Mouse (Mus musculus) urinary bladder, adult 18-20 months (tissue): ENCODE measurements around the gene Mettl17.
"Not testable (repeated sequence)": the region's sequence is repeated elsewhere in the genome, so short reads cannot be mapped to it uniquely, and the experiment has no call there.

Source experiments
- DNase-seq, 2 experiments: peaks; one replicate each; pipeline ENCODE4 v3.0.0; 2022; ENCODE audit warnings: low spot score in 2 of 2, mixed read lengths in 2 of 2

The Mettl17 gene

DNA sequence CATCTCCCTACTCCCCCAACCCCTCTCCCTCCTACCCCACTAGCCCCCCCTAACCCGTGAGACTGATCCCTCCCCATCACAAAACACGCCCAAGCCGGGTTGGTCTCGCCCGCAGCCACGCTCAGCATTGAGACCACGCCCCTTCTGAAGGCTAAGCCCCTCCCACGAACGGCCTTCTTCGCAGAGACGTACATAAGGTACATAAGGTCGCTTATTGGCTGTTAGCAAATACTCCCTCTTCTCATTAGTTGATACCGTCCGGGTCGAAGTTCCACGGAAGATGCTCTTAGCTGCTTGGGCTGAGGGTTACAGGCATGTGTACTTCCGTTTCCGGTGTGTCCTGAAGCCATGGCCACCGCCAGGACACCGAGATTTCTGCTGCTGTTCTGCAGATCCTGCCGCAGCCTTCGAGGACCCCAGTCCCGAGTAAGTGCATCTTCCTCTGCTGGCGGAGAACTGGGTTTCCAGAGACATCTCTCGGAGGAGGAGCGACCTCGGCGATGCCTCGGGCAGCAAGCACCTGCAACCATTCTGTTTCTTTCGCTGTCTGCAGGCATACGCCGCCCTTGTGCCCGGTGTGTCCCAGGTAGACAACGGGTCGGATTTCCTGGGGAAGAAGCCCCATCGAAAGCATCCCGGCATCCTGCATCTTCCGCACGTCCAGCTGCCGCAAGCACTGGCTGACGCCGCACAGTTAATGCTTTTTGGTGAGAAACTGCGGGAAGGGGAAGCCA is at the start of gene Mettl17:
Gene Mettl17, plus strand, starts transcription at position 245 of the 734 bp plus-strand sequence.
- peak; percentile 82 to 93 for DNase-seq

DNA sequence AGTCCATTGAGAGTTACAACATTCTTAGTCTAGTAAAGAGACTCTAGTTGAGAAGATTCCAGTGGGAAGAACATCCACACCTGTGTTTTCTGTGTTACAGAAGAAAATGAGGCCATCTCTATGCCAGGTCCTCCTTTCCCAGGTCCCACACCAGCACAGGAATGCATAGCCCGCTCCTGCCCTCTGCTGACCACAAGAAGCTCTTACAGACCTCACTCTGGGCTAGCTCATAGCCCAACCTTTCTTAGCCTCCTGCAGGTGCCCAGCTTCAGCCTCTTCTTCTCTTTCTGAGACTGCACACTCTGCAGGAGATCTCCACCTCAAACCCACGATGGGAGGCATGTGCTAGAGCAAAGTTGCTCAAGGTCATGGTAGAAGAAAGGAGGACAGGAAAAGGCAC is 46.2 kb upstream of the Mettl17 start:
- not testable (repeated sequence) for DNase-seq

DNA sequence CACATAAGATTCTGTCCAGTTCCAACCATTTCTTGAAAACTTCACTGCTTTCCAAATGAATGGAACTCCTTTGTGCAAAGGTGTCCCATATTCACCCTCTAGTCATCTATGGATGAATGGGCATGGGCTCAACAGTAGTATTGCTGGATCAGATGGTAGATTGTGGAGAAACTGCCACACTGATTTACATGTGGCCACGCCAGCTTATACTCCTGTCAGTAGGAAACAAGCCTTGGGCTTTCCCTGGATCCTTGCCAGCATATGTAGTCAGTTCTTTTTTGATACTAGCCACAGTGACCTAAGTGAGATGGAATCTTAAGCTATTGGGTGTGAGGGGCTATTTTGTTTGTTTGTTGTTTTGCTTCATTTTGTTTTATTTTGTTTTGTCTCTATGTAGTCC is 42.4 kb upstream of the Mettl17 start:
- DNase-seq, result no peak

DNA sequence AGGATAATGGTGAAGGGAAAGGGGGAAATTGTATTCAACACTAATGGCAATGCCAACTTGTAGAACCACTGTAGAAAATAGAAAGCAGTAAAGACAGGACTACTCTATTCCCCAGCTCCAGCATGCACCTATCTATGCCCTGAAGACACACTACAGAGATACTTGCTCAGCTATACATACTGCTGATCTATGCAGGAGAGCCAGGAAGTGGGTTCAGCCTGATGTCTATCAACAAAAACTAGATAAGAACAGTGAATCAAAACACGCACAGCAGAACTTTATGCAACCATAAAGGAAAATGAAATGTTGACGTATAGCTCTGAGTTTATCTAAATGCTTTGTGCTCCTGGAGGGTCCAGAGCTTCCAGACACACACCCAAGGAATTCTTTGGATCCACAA is 41.9 kb upstream of the Mettl17 start:
- DNase-seq, result no peak

DNA sequence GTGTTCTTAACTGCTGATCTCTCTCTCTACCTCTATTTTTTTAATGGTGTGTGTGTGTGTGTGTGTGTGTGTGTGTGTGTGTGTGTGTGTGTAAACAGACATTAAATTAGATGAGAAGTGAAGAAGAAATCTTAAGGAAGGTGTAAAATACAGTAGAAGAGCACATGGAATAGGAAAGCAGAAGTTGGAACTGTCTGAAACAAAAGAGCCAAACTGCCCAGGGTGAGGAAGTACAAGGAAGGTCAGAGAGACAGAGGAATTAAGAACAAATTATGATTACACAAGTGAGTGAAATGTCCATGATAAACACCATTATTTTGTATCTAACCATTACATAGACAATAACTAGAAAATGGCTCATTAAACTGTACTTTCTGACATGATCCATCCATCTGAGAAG is 40.8 kb upstream of the Mettl17 start:
- no peak for DNase-seq

DNA sequence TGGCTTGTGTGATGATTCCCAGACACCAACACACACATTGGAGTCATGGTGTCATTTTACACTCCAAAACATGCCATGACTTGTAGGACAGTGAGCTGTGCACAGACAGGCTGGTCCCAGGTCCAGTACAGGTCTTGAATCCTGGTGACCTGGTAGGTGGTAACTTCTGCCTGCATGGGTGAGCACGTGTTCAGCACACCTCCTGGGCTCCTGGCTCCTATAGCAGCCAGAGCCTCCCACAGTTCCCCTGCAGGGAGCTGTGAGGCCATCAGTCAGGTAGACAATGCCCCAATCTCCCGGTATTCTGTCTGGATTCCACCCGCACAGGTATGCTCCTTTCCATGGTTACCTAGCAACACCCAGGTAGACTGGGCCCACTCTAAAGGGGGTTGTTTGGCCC is 38.1 kb upstream of the Mettl17 start:
- no peak for DNase-seq

DNA sequence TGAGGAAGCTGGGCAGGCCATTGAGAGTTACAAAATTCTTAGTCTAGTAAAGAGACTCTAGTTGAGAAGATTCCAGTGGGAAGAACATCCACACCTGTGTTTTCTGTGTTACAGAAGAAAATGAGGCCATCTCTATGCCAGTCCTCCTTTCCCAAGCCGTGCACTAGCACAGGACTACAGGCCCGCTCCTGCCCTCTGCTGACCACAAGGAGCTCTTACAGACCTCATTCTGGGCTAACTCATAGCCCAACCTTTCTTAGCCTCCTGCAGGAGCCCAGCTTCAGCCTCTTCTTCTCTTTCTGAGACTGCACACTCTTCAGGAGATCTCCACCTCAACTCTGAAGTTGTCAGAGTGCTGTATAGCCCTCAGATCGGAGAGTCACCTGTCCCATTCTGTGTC is 33.6 kb upstream of the Mettl17 start:
- not testable (repeated sequence) for DNase-seq

DNA sequence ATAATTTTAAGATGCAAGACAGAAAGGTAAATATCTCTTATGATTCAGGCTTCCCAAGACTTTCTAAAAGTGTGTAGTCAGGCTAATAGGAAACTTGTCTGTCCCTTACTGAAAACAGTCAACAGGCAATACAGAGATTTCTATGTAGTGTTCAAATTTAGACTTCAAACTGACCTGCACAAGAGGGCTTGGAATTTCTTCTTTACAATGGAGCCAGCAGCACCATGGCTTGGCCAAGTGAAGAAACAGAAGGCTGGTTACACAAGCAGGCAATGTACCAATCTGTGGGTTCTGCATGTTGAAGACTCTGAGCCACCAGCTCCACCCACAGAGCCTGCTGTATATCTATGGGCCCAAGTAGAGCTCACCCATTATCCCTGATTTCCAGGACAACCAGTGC is 31.2 kb upstream of the Mettl17 start, which contains the start of gene Ear6:
Gene Ear6, plus strand, starts transcription at position 301 of the 400 bp plus-strand sequence.
- no peak for DNase-seq

DNA sequence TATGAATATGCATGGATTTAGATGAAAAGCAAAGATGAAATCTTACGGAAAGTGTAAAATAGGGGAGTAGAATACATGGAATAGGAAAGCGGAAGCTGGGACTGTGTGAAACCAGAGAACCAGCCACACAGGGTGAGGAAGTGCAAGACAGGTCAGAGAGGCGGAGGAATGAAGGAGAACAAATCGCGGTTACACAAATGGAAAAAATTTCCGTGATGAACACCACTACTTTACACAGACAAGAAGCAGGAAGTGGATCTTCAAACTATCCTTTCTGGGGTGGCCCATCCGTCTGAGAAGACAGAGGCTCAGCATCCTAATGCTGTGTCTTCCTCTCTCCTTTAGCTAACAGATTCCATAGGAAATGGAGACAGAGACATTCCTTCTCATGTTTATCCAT is 29.4 kb upstream of the Mettl17 start:
- DNase-seq, result not testable (repeated sequence)

DNA sequence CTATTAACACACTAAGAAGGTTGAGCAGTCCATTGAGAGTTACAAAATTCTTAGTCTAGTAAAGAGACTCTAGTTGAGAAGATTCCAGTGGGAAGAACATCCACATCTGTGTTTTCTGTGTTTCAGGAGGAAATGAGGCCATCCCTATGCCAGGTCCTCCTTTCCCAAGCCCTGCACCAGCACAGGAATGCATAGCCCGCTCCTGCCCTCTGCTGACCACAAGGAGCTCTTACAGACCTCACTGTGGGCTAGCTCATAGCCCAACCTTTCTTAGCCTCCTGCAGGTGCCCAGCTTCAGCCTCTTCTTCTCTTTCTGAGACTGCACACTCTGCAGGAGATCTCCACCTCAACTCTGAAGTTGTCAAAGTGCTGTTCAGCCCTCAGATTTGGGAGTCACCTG is 21.0 kb upstream of the Mettl17 start:
- DNase-seq, result not testable (repeated sequence)

DNA sequence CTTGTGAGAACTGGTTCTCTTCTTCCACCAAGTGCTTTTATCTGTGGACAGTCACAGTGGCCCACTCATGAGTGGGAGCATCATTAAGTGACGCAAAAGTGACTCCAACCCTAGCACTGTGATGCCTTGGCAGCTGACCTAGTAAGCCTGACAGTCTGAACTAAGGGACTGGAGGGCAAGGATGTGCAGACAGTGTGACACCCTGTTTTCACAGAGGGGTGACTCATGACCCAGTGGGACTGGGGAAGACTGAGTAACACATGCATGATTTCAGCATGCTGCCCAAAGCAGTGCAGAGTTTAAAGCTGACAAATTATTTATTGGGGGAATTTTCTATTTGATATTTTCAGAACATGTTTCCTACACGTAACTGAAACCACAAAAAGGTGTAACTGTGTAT is 13.9 kb upstream of the Mettl17 start:
- no peak for DNase-seq

DNA sequence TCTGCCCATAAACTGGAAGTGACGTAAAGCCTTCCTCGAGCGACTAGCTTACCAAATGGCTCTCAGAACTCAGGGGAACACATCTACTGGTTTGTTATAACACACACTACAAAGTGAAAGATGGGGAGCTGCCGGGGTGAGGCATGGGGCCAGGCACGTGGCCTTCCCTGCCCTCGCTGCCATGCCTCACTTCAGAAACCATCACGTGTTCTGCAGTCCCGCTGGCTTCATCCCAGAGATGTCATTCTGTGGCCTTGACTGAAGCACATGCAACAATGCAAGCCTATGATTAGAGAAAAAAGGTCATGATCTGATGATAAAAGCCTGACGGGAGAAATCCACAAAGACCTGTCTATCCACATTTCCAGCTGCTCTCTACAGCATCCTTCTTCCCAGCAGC is 12.9 kb upstream of the Mettl17 start:
- no peak for DNase-seq

DNA sequence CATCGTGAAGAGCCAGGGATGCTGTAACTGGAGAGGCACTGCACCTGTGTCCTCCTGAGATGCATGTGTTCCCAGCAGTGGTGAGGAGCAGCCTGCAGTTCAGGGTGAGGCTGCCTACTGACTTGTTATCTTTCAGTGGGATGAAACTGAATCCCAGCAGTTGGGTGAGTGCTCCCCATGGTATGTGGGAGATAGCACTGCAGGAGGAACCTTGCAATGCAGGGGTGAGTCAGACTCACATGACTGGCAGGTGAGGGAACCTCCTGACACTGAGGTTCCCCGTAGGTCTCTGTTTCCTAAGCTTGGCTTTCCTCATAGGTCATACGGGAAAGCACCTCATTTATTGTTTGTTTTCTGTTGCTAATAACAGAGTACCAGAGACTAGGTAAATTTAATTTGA is 7.1 kb upstream of the Mettl17 start:
- no peak for DNase-seq

DNA sequence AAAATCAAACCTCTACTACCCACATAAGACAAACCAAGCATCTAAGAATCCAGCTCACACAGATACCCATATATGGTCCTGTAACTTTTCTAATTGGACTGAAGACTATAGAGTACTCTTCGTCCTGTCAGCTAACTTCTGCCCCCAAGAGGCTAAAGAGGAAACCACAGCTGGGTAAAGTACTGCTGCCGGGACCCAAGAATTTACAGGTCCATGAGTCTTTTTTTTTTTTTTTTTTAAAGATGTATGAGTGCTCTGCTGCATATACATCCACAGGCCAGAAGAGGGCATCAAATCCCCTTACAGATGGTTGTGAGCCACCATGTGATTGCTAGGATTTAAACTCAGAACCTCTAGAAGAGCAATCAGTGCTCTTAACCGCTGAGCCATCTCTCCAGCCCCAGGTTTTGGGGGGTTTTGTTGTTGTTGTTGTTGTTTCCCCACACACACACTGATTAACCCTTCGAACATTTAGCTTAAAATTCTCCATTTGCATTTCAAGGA is 1.1 kb upstream of the Mettl17 start:
- DNase-seq, result peak in 1 of 2 experiments; percentile 66

DNA sequence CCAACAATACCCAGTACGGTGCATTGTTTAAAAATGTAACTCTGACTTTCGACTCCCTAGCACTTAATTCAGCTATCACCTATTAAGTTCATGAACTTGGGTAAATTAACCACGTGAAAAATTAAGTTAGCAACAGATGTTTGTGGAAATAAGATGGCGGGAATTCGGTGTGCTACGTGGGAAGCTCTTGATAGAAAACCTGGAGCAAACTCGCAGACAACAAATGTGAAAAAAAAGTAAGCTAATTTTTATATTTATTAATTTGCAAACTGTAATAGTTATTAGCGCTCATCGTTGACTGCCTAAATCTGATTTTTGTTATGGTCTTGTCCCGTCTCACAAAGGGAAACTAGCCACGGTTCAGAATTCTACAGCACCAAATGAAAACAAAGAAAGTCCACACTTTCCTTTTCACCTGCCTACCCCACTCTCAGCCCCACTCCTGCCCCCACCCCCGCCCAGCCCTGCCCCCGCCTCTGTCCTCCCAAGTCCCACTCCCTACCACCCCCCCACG is 554 bp upstream of the Mettl17 start:
- no peak for DNase-seq

DNA sequence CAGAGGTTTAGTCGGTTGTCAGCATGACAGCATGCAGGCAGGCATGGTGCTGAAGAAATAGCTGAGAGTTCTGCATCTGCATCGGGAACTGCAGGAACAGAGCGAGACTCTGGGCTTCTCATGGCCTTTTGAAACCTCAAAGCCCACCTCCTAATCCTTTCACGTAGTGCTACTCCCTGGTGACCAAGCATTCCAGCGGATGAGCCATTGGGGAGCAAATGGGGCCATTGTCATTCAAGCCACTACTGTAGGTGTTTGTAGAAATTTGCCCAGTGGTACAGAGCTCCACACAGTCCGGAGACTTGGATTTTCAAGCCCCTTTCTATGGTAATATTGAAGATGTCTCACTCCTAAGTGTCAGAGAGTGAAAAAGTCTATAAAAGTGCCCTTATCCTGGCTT is 1.4 kb downstream of the Mettl17 start:
- DNase-seq, result no peak

DNA sequence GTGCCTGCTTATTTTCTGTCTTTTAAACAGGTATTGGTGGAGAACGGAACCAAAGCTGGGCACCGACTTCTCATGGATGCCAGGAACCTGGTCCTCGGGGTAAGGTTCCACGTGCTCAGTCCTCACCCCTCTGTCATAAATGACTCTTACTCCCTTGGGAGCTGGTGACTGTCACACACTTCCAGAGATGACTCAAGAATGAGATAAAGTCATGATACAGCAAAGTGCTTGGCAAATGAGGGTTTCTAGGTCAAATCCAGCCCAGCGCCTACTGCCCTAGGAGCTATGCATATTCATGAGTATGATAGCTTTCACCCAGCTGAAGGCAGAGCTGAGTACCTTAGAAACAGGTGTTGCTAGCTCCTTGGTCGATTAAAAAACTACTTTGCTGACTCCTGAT is 5.2 kb downstream of the Mettl17 start:
- DNase-seq, result no peak

DNA sequence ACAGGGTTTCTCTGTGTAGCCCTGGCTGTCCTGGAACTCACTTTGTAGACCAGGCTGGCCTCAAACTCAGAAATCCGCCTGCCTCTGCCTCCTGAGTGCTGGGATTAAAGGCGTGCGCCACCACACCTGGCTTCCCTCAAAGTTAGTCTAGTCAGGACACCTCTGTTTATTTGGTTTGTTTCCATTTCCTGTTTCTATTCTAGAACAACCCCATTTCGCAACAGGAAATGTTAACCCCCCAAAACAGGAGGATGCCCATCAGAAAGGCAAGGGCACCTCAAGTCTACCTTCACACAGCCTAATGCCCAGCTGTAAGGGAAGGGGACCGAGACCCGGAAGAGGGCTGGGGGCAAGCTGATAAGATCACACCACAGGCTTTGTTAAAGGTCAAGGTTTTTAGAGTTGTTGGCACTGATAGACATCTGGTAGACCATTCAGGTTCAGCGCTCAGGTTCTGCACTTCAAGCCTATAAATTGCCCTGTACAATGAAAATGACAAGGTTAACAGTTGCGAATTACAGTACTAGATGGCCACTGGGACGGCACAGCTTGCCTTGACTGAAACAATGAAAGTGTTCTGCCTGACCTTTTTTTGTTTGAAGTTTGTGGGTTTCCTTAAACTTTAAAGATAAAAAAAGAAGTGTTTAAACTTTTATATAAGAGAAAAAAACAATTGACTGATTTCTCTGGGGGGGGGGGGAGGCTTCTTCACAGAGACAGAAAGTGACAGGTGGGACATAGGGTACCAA is 7.7 kb downstream of the Mettl17 start, which contains the start of gene Slc39a2:
Gene Slc39a2, plus strand, starts transcription at position 699 of the 749 bp plus-strand sequence.
- no peak for DNase-seq

DNA sequence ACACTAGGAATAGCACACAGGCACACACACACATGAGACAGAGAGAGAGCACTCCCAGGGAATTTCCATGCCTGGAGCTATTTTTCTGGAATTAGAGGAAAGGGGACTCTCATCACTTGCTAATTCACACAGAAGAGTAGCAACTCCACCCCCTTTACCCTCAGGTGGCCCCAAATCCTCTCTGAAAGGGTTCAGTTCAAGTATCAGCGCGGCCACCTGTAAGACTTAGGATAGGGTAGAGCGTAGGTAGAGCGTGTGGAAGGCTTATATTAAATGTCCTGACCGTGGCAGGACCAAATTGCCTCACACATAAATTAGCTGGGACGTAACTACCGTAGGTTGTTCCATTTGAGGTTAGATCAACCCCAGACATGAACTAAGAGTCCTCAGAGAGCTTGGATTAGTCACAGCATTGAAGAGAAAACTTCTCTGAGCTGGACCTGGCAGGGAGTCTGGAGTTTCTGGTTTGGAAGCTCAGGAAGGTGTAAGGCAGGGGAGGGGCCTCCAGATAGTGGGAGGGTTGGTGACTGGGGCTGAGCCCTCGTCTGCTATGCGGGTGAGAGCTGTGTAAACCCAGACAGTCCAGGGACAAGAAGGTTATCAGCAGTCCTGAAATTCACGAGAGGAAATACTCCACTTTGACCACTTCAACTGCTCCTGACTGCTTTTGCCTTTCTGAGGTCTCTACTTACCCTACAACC is 8.6 kb downstream of the Mettl17 start:
- DNase-seq, result peak in 1 of 2 experiments; percentile 36

DNA sequence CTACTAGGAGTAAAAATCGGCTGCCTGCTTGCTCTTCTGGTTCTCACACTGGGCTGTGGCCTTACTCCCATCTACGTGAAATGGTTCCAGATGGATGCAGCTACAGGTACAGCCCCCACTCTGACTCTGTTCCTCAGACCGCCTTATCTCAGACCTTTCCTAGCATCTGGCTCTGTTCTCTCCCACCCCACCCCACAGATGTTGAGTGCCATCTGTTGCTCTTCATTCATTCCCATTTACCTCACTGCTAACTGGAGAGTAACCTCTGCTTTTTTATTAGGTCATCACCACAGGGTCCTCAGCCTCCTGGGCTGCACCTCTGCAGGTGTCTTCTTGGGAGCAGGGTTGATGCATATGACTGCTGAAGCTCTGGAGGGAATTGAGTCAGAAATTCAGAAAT is 9.2 kb downstream of the Mettl17 start:
- no peak for DNase-seq

DNA sequence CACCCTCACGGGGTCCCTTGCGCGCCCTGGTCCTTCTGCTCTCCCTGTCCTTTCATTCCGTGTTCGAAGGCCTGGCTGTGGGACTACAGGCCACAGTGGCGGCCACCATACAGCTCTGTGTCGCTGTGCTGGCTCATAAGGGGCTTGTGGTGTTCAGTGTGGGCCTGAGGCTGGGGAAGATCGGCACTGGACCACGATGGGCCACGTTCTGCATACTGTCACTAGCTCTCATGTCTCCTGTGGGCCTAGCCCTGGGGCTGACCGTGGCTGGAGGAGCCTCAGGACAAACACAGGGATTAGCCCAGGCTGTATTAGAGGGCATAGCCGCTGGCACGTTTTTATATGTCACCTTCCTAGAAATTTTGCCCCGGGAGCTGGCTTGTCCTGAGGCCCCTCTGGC is 10.4 kb downstream of the Mettl17 start:
- no peak for DNase-seq

DNA sequence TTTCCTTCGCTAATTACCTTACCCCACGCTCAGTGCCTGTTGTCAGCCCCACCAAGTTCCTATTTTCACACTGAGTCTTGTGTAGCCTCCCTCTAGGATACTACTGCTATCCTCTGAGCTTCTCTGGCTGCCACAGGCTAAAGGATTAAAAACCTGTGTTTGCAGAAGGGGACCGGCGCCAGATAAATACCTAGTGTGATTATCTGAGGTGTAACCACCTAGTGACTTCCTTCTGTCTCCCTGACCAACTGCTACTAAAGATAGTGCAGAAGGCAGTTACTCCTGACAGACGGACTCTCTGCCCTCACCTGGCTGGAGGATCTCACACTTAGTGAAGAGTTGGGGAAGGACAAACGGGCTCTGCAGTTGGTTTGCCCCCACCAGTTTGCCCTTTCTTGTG is 11.4 kb downstream of the Mettl17 start:
- no peak for DNase-seq
